Mouse (Mus musculus): Measurements from ENCODE around the gene Elmo1.

DNA sequence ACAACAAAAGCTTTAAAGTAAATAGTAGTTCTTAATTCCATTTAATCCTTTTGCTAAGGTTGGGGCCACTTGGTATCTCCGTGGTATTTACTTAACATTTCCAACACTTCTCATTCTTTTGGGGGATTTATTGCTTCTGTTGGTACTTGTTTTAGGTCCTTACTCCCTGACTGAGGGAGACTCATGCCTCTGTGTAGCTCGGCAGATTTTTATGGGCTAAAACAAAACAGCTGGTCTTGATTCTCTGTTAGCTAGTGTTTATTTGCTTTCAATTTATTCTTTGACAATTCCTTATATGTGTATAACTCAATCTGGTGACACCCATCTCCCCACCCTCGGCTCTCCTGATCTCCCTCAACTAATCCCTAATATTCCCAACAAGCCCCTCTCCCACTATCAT is 237.6 kb downstream of the Elmo1 start:
- TF ChIP-seq HCFC1 (IDR thresholded peaks at IDR 0.05; ENCODE audit: low read depth, low read length): no peak
- TF ChIP-seq EP300 (IDR thresholded peaks at IDR 0.05; ENCODE audit: low read depth in 1 of 2, low read length in 2 of 2): no peak
- no peak for TF ChIP-seq CTCF (IDR thresholded peaks at IDR 0.05 in 2 of 3, conservative IDR thresholded peaks at IDR 0.05 in 1 of 3; ENCODE audit: control insufficient read depth in 1 of 3, insufficient read depth in 1 of 3, low read depth in 2 of 3, low read length in 3 of 3, poor library complexity in 1 of 3, severe bottlenecking in 1 of 3)
- no peak for TF ChIP-seq ETS1 (IDR thresholded peaks at IDR 0.05; ENCODE audit: low read depth, low read length)
- TF ChIP-seq UBTF (IDR thresholded peaks at IDR 0.05; ENCODE audit: borderline replicate concordance, insufficient read depth, low read depth, low read length): no peak
- no peak for TF ChIP-seq POLR2AphosphoS5 (IDR thresholded peaks at IDR 0.05; ENCODE audit: borderline replicate concordance, low read depth, low read length)
- TF ChIP-seq POLR2A (IDR thresholded peaks at IDR 0.05; ENCODE audit: control insufficient read depth in 1 of 2, insufficient read depth in 1 of 2, low read depth in 1 of 2, low read length in 2 of 2, poor library complexity in 1 of 2): no peak
- TF ChIP-seq MYB (IDR thresholded peaks at IDR 0.05; ENCODE audit: low read depth, low read length): no peak
- no peak for TF ChIP-seq ZNF384 (IDR thresholded peaks at IDR 0.05; ENCODE audit: low read depth, low read length)
- no peak for TF ChIP-seq POLR2AphosphoS2 (IDR thresholded peaks at IDR 0.05; ENCODE audit: low read length)
- no peak for TF ChIP-seq USF2 (IDR thresholded peaks at IDR 0.05; ENCODE audit: borderline replicate concordance in 1 of 2, insufficient read depth in 1 of 2, low read depth in 1 of 2, low read length in 2 of 2)
- no peak for TF ChIP-seq E2F4 (IDR thresholded peaks at IDR 0.05; ENCODE audit: borderline replicate concordance, low read depth, low read length)
